Mouse (Mus musculus) limb, embryonic 12.5 days (tissue): ENCODE data around the gene Sqor. TPM values are rescaled to one million over a fixed set of nuclear protein-coding genes. Genes with fewer than 3 reads are reported as not detected.

ENCODE experiments used
- ATAC-seq: fragments of 200-750 bp; cut with Nextera tagmentation; 2 replicates; pipeline ENCODE4 v1.8.0; 2017; ENCODE audit warnings: low read depth, moderate TSS enrichment; ENCODE audit not compliant: insufficient number of reproducible peaks, insufficient read depth, low FRiP score, low TSS enrichment
- H3K27ac ChIP-seq: fragments of 300-500 bp; sonication (generic); 2 replicates; pipeline ENCODE4 v1.5.1; 2016; ENCODE audit warnings: mild to moderate bottlenecking, moderate library complexity
- H3K27me3 ChIP-seq: fragments of 300-500 bp; sonication (generic); 2 replicates; pipeline ENCODE4 v1.6.1; 2016; ENCODE audit warnings: mild to moderate bottlenecking, moderate library complexity
- H3K36me3 ChIP-seq: fragments of 300-500 bp; sonication (generic); 2 replicates; pipeline ENCODE4 v1.6.1; 2016; ENCODE audit warnings: mild to moderate bottlenecking, moderate library complexity
- H3K4me1 ChIP-seq: fragments of 300-500 bp; sonication (generic); replicated peaks from 2 replicates; pipeline ENCODE4 v1.6.1; 2016
- H3K4me2 ChIP-seq: fragments of 300-500 bp; sonication (generic); 2 replicates; pipeline ENCODE4 v1.6.1; 2016; ENCODE audit warnings: mild to moderate bottlenecking, moderate library complexity
- H3K4me3 ChIP-seq: fragments of 300-500 bp; sonication (generic); replicated peaks from 2 replicates; pipeline ENCODE4 v1.5.1; 2016; ENCODE audit warnings: mild to moderate bottlenecking
- H3K9ac ChIP-seq: fragments of 300-500 bp; sonication (generic); replicated peaks from 2 replicates; pipeline ENCODE4 v1.6.1; 2016; ENCODE audit warnings: mild to moderate bottlenecking, moderate library complexity
- H3K9me3 ChIP-seq: fragments of 300-500 bp; sonication (generic); 2 replicates; pipeline ENCODE4 v1.6.1; 2016; ENCODE audit warnings: mild to moderate bottlenecking, moderate library complexity
- WGBS: fragments of 180-500 bp; shearing (Covaris S2); methylation state at CpG from one replicate; pipeline ENCODE4 v1.1.7; 2016; 5-methylcytosine and 5-hydroxymethylcytosine counted together
- polyA plus RNA-seq: library from polyadenylated mRNA; unstranded; fragments of >200 nt; fragmentation: Nextera tagmentation; extraction: Ambion mirVana; gene quantifications from 2 replicates; pipeline ENCODE4 v1.2.1, GENCODE M21; 2016

Gene Sqor
- polyA plus RNA-seq, 1 experiment from 2014 or later: 3.4 TPM

GRCm38 (mm10) chr2:122784701-122785100 lies 19.7 kb downstream of the Sqor start:
- Histone ChIP-seq H3K27me3 (no peaks in the 10 kb centered on the region), H3K27ac (no peak overlapping the region), H3K4me2 (no peak overlapping the region), H3K4me3 (no peak overlapping the region), H3K4me1 (no peaks in the 10 kb centered on the region), H3K36me3 (no peaks in the 10 kb centered on the region), H3K9me3 (no peaks in the 10 kb centered on the region), H3K9ac (no peak overlapping the region)
- WGBS: 88% methylated on average over 3 of the region's 3 CpGs
- no peak for ATAC-seq

GRCm38 (mm10) chr2:122786167-122786566 lies 21.1 kb downstream of the Sqor start:
- no peak for ATAC-seq
- Histone ChIP-seq H3K9ac (no peak overlapping the region), H3K4me2 (no peak overlapping the region), H3K36me3 (no peaks in the 10 kb centered on the region), H3K4me3 (no peak overlapping the region), H3K27me3 (no peaks in the 10 kb centered on the region), H3K27ac (no peak overlapping the region), H3K4me1 (no peaks in the 10 kb centered on the region), H3K9me3 (no peaks in the 10 kb centered on the region)
- WGBS: 86% methylated on average over 2 of the region's 2 CpGs

- Histone ChIP-seq H3K36me3 (no peaks in the 10 kb centered on the region), H3K27ac (no peak overlapping the region), H3K4me2 (no peak overlapping the region), H3K9me3 (no peaks in the 10 kb centered on the region), H3K4me3 (no peak overlapping the region), H3K9ac (no peak overlapping the region), H3K4me1 (no peaks in the 10 kb centered on the region), H3K27me3 (no peaks in the 10 kb centered on the region)
- no peak for ATAC-seq
- 80% methylated on average over 7 of the region's 7 CpGs for WGBS
These were observed 24.3 kb downstream of the Sqor start for GRCm38 (mm10) chr2:122789311-122789710.

- WGBS: 57% methylated on average over 6 of the region's 6 CpGs
- no peaks in the 10 kb centered on the region for H3K4me1 ChIP-seq
- no peak for ATAC-seq
- H3K4me3 ChIP-seq: no peak overlapping the region
- no peak overlapping the region for H3K9ac ChIP-seq
- H3K36me3 ChIP-seq: no peaks in the 10 kb centered on the region
- no peak overlapping the region for H3K27ac ChIP-seq
- no peaks in the 10 kb centered on the region for H3K27me3 ChIP-seq
- H3K9me3 ChIP-seq: no peaks in the 10 kb centered on the region
- H3K4me2 ChIP-seq: no peak overlapping the region
These were observed 24.7 kb downstream of the Sqor start for GRCm38 (mm10) chr2:122789730-122790129.

GRCm38 (mm10) chr2:122804392-122804791 lies 39.4 kb downstream of the Sqor start:
- Histone ChIP-seq H3K4me2 (no peak overlapping the region), H3K9me3 (no peaks in the 10 kb centered on the region), H3K27ac (no peak overlapping the region), H3K9ac (no peak overlapping the region), H3K4me1 (no peaks in the 10 kb centered on the region), H3K36me3 (no peaks in the 10 kb centered on the region), H3K4me3 (no peak overlapping the region), H3K27me3 (no peaks in the 10 kb centered on the region)
- 84% methylated on average over 6 of the region's 6 CpGs for WGBS
- no peak for ATAC-seq

- Histone ChIP-seq H3K4me1 (no peaks in the 10 kb centered on the region), H3K36me3 (no peaks in the 10 kb centered on the region), H3K27ac (no peak overlapping the region), H3K27me3 (no peaks in the 10 kb centered on the region), H3K4me3 (no peak overlapping the region), H3K9ac (no peak overlapping the region), H3K9me3 (no peaks in the 10 kb centered on the region), H3K4me2 (no peak overlapping the region)
- no peak for ATAC-seq
- 89% methylated on average over 3 of the region's 3 CpGs for WGBS
These were observed 41.0 kb downstream of the Sqor start for GRCm38 (mm10) chr2:122806040-122806439.

GRCm38 (mm10) chr2:122809027-122809426 lies 44.0 kb downstream of the Sqor start:
- 89% methylated on average over 4 of the region's 4 CpGs for WGBS
- Histone ChIP-seq H3K9me3 (no peaks in the 10 kb centered on the region), H3K27ac (no peak overlapping the region), H3K4me1 (no peaks in the 10 kb centered on the region), H3K27me3 (no peaks in the 10 kb centered on the region), H3K9ac (no peak overlapping the region), H3K4me2 (no peak overlapping the region), H3K4me3 (no peak overlapping the region), H3K36me3 (no peaks in the 10 kb centered on the region)
- ATAC-seq: no peak

- Histone ChIP-seq H3K4me3 (no peak overlapping the region), H3K4me1 (no peaks in the 10 kb centered on the region), H3K9ac (no peak overlapping the region), H3K27me3 (no peaks in the 10 kb centered on the region), H3K36me3 (no peaks in the 10 kb centered on the region), H3K4me2 (no peak overlapping the region), H3K9me3 (no peaks in the 10 kb centered on the region), H3K27ac (no peak overlapping the region)
- 93% methylated on average over 2 of the region's 2 CpGs for WGBS
- ATAC-seq: no peak
These were observed 51.9 kb downstream of the Sqor start for GRCm38 (mm10) chr2:122816986-122817385.

GRCm38 (mm10) chr2:122821246-122821645 lies 56.2 kb downstream of the Sqor start:
- Histone ChIP-seq H3K4me3 (no peak overlapping the region), H3K4me1 (no peaks in the 10 kb centered on the region), H3K27me3 (no peaks in the 10 kb centered on the region), H3K4me2 (no peak overlapping the region), H3K9ac (no peak overlapping the region), H3K9me3 (no peaks in the 10 kb centered on the region), H3K36me3 (no peaks in the 10 kb centered on the region), H3K27ac (no peak overlapping the region)
- WGBS: 71% methylated on average over 2 of the region's 2 CpGs
- ATAC-seq: no peak

GRCm38 (mm10) chr2:122825406-122826236 lies 60.6 kb downstream of the Sqor start:
- Histone ChIP-seq H3K4me1 (no peaks in the 10 kb centered on the region), H3K9ac (no peak overlapping the region), H3K27me3 (no peaks in the 10 kb centered on the region), H3K27ac (no peak overlapping the region), H3K36me3 (no peaks in the 10 kb centered on the region), H3K4me2 (peak overlapping the region; percentile 32; the same call in 1 of the 2 replicates), H3K4me3 (no peak overlapping the region), H3K9me3 (no peaks in the 10 kb centered on the region)
- WGBS: 30% methylated on average over 19 of the region's 19 CpGs
- peak; percentile 67; the same call in 1 of the 2 replicates for ATAC-seq

GRCm38 (mm10) chr2:122826302-122826701 lies 61.3 kb downstream of the Sqor start:
- H3K27ac ChIP-seq: no peak overlapping the region
- no peak overlapping the region for H3K9ac ChIP-seq
- WGBS: 49% methylated on average over 3 of the region's 3 CpGs
- H3K4me2 ChIP-seq: no peak overlapping the region
- no peaks in the 10 kb centered on the region for H3K36me3 ChIP-seq
- no peaks in the 10 kb centered on the region for H3K9me3 ChIP-seq
- no peak overlapping the region for H3K4me3 ChIP-seq
- H3K4me1 ChIP-seq: no peaks in the 10 kb centered on the region
- no peaks in the 10 kb centered on the region for H3K27me3 ChIP-seq
- no peak for ATAC-seq

- no peak overlapping the region for H3K27ac ChIP-seq
- 63% methylated on average over 4 of the region's 4 CpGs for WGBS
- no peaks in the 10 kb centered on the region for H3K36me3 ChIP-seq
- no peak overlapping the region for H3K9ac ChIP-seq
- H3K4me1 ChIP-seq: no peaks in the 10 kb centered on the region
- ATAC-seq: no peak
- no peaks in the 10 kb centered on the region for H3K9me3 ChIP-seq
- no peaks in the 10 kb centered on the region; the same call in 1 of the 2 replicates for H3K27me3 ChIP-seq
- H3K4me2 ChIP-seq: no peak overlapping the region
- H3K4me3 ChIP-seq: no peak overlapping the region
These were observed 89.6 kb downstream of the Sqor start for GRCm38 (mm10) chr2:122854636-122855035.
